Mouse (Mus musculus) thymus, postnatal 4 days (tissue): ENCODE data around the gene Stard3nl.

ENCODE experiments used
- DNase-seq: peaks from one replicate; pipeline ENCODE4 v3.0.0; 2021

Gene Stard3nl

DNA sequence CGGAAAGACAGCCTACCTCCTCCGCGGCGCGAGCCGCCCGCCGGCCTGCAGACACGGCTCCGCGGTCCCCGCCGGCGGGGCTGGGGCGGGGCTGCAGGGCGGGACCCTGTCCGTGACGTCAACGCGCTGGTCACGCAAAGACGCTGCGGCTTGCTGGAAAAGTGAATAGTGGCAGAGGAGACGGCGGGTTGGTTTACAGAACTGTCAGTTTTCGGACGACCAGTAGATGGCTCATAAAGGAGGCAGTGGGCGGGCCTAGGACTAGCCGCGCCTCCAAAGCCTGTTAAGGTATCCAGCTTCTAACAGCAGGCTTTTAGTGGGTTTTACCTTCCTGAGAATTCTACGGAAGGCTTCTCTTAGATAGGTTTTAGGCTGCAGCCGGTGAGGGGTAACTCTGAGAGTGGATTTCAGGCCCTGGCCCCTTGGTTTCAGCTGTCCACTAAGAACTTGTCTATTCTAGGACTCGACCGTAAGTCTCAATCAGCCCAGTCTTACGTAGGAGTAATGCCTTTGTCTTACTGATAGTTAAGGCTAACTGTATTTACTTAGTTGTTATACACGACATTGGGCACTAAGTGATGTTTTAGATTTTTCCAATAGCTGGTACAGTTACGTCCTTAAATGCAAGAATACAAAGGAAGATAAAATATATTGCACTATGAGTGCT, at the start of gene Stard3nl:
Stard3nl (minus strand) TSS at position 108 of the 667 bp plus-strand sequence.
- DNase-seq, result peak; percentile 98

DNA sequence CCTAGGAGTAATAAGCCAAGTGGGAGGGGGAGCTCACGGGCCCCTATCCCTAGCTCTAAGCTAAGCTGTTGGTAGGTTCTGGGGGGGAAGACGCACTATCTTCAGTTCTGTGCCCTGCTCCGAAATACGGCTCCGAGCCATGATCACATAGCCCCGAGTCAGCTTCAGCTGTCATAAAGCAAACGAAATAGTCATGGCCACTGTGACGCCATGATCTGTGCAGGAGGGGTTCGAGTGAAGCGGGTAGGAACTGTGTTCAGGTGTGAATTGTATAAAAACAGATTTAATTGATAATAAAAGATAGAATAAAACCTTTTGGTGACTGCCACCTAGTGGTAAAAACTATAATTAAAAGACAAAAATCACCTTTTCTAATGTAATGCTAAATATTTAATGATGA, 42.4 kb upstream of the Stard3nl start:
- DNase-seq, result peak; percentile 13

DNA sequence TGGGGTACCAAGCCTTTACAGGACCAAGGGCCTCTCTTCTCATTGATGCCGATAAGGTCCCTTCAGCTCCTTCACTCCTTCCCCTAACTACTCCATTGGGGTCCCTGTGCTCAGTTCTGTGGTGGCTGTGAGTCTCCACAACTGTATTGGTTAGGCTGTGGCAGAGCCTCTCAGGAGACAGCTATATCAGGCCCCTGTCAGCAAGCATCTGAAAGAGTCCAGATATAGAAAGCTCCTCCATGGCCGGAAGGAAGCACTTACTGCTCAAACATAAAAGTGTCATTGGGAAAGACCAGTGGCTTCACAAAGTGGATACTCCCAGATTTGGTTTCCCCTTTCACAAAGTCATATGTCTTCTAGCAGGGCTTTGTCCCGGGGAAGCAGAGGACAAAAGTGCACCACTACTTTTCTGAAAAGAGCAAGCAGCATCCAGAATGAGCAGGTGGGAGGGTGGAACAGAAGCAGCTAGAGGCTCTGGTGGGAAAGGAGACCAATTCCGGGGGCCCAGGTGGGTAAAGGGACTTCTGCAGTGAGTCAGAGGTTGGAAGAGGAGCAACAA, 34.3 kb upstream of the Stard3nl start:
- DNase-seq, result no peak

GRCm38 (mm10) chr13:19428076-19428475, 32.5 kb upstream of the Stard3nl start:
- no peak for DNase-seq

- no peak for DNase-seq
These were observed 29.0 kb upstream of the Stard3nl start for GRCm38 (mm10) chr13:19424563-19424962.

GRCm38 (mm10) chr13:19422521-19422920, 26.9 kb upstream of the Stard3nl start:
- DNase-seq, result no peak

DNA sequence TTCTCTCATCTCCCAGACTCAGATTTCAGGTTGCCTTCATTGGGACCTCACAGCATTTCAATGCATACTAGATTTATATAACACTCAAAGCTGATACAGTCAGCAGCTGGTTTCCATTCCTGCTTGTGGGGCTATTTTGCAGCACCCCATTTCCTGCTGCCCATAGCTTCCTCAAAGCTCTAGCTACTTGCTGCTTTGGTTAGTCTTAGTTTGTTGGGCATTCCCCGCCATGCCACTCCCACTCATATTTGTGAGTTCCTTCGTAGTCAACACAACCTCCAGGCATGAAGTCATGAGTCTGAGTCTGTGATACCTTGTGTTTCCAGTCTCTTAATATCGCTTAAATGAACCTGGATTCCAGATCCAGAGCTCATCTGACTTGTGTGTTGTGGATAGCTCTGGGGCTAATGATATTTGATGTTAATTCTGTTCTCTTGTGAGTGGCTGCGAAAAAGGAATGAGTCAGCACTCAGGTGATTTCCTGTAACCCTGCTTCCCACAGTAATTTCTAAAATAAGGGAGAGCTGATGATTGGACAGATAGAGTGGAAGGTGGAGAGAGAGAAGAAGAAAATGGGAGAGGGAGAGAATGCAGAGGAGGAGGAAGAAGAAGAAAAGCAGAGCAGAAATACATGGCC, 22.4 kb upstream of the Stard3nl start:
- DNase-seq, result no peak

GRCm38 (mm10) chr13:19415894-19416531, 20.4 kb upstream of the Stard3nl start:
- no peak for DNase-seq

DNA sequence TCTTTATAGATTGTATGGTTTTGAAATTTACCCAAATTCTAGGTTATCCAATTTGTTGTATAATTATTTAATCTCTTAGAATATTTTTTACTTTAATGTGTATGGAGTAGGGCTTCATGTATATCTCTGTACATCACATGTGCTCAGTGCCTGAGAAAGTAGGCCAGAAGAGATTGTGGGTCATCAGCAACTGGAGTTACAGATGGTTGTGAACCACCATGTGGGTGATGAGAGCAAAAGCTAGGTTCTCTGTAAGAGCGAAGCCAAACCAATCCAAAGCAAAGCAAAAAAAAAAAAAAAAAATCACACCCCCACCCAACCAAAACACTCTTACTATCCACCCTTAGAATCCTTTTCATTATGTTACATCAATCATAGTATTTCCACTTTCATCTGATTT, 19.7 kb upstream of the Stard3nl start:
- DNase-seq, result no peak

DNA sequence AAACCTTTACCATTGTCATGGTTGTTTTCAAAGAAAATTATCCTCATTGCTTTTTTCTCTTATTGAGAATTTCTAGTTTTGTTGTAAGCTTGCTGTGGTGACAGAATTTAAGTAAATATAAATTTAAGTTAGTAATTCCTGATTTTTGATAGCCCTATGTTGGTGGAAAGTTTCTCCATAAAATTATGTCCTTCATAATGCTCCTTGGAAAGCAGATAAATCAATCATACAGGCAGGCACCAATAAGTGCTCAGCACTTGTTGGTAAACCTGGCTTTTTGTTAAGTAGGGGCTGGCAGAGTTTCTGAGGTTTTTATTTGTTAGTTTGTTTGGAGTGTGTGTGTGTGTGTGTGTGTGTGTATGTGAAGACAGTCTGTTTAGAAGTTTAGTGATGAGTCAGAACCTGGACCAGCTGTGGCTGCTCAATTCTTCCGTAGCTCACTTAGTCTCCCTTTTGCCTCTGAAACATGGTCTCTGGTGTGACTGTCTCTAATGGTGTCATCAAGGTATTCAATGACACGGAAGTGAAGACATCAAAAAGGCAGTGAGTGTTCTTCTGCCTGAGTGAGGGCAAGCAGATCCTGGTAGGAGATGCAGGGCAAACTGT, 16.8 kb upstream of the Stard3nl start:
- no peak for DNase-seq

GRCm38 (mm10) chr13:19411886-19412285, 16.3 kb upstream of the Stard3nl start:
- no peak for DNase-seq

- no peak for DNase-seq
These were observed 15.1 kb upstream of the Stard3nl start for GRCm38 (mm10) chr13:19410694-19411093.

DNA sequence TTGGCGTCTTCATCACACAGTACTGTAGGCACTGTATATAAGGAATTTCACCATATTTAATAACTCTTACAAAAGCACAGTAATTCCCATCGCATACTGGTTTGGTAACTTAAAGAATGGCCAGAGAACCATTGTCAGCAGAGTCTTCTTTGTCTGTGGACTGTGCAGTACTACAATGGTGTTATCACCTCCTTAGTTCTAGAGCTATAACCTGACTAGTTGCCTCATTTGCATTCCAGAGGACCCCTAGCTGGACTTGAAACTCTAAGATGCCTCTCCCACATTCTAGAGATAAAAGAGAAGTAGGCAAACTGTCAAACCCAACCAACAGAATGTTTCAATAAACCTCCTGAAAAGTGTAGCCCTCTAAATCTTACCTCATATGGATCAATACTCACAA, 12.4 kb upstream of the Stard3nl start:
- no peak for DNase-seq

- DNase-seq, result no peak
These were observed 9.0 kb upstream of the Stard3nl start for GRCm38 (mm10) chr13:19404623-19405022.

DNA sequence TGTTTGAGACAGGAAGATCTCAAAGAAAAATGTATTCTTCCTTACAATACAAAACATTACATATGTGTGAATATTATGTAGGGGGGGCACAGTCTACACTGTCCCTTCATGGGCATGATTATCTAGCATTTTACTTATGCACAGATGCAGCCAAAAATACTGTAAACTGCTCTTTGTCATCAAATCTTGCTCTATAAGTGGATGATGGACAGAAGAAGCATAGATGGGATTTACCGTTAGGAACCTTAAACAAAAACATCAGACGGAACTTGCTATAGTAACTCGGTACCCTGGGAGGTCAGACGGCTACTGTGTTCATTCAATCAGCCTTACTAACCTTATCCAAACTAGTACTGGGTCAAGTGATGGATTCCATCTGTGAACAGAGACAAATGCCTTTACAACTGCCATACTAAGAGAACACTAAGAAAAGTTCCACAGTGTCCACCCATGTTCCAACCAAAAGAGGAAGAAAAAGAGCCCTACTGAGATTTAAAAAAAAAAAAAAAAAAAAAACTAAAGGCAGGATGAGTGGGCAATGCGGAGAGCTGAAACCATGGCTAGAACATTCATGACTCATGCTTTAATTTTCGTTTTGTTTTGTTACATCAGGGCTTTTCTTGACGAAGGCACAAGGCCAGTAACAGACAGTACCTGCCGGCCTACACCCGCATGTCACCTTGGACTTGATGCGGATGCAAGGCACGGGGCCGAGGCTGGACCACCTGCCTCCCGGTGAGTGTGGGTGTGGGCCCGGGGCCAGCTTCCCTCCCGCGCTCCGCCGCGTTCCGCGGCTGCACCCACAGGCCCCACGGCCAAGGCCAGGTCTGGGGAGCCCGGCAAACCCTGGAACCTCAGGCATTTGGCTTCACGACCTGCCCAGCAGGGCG, 552 bp downstream of the Stard3nl start:
- no peak for DNase-seq

- DNase-seq, result no peak
These were observed 1.4 kb downstream of the Stard3nl start for GRCm38 (mm10) chr13:19394171-19394570.

DNA sequence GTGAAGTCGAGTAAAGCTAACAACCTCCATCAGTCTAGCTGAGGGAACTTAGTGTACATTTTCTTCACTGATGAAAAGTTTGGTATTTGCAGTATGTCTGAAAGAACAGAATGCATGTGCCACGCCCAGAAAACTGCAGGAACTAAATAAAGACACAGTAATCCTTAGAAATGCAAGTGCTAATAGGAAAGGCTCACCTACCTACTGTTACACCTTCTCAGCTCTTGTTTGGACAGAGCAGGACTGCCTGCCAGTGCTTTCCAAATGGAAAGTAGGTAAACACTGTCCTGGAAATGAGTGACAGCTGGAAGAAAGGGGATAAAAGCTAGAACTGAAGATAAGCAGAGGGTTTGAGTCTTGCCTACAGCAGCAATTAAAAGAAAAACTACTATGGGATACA, 1.9 kb downstream of the Stard3nl start:
- DNase-seq, result no peak

- no peak for DNase-seq
These were observed 4.0 kb downstream of the Stard3nl start for GRCm38 (mm10) chr13:19391608-19392007.

GRCm38 (mm10) chr13:19390296-19390695, 5.3 kb downstream of the Stard3nl start:
- no peak for DNase-seq

DNA sequence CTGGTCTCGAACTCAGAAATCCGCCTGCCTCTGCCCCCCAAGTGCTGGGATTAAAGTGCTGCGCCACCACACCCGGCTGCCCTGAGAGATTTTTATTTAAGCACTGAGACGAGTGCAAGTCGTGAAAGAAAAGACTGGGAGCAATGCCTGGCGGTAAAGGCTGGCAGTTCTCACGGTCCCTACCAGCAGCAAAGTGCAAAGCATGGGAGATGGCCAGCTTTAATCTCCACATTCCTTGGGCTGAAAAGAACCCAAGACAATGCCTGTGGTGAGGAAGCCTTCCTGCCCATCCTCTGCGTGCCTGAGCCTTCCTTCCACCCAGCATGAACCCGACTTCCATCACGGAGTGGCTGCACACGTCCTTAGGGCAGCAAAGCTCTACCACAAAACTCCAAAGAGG, 5.7 kb downstream of the Stard3nl start:
- no peak for DNase-seq

DNA sequence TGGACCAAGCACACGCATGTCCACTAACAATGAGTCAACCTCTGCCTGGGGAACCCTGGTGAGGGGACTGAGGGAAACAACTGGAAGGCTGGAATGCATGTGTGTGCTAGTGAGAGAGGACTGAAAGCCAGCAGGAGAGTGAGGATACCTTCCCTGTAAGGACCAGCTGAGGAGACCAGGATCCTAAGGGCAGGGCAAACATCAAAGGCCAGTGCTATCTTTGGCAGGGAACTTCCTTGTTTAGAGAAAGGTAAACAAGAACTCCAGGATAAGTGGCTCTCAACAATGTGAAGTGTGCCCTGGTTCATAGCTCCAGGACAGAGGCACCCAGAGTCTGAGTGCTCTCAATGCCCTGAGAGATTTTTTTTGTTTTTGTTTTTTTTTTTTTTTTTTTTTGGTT, 6.2 kb downstream of the Stard3nl start:
- no peak for DNase-seq

DNA sequence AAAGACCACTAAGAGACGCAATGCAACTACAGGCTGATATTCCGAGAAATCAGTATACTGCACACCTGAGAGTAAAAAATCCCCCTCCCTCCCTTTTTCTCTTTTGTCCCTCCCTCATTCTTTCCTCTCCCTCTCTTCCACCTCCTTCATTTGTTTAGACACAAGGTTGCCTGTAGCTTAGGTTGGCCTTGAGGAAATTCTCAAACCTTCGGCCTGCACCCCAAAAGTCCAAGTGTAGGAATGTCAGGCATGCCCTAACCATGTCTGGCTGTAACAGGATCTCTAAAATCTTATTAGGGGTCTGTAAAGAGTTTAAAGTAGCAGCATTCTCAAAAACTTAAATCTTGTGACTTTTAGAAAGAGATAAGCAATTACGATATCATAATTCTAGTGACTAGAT, 10.4 kb downstream of the Stard3nl start:
- no peak for DNase-seq
